Mouse (Mus musculus) thymus, adult 2 months (tissue): ENCODE data around the gene Rad50. TPM values are rescaled to one million over a fixed set of nuclear protein-coding genes. Genes with fewer than 3 reads are reported as not detected.

ENCODE experiments used
- DNase-seq: peaks from one replicate; pipeline ENCODE4 v3.0.0; 2021
- H3K27ac ChIP-seq: fragments of 200-500 bp; 2 replicates; pipeline ENCODE4 v1.5.1; 2012; ENCODE audit warnings: low read length, control low read depth; ENCODE audit not compliant: control insufficient read depth, insufficient read depth
- H3K27me3 ChIP-seq: fragments of 200-500 bp; 2 replicates; pipeline ENCODE4 v1.6.1; 2012; ENCODE audit warnings: mild to moderate bottlenecking, low read length, moderate library complexity, mixed read lengths; ENCODE audit not compliant: control insufficient read depth, insufficient read depth
- H3K36me3 ChIP-seq: fragments of 200-500 bp; 2 replicates; pipeline ENCODE4 v1.6.1; 2012; ENCODE audit warnings: mild to moderate bottlenecking, low read length, moderate library complexity; ENCODE audit not compliant: control insufficient read depth, insufficient read depth
- H3K4me1 ChIP-seq: fragments of 200-500 bp; replicated peaks from 2 replicates; pipeline ENCODE4 v1.6.1; 2012; ENCODE audit warnings: low read length; ENCODE audit not compliant: control insufficient read depth, insufficient read depth
- H3K4me3 ChIP-seq: fragments of 200-500 bp; 2 replicates; pipeline ENCODE4 v1.5.1; 2012; ENCODE audit warnings: mild to moderate bottlenecking, low read length, control low read depth, moderate library complexity; ENCODE audit not compliant: control insufficient read depth, insufficient read depth
- CTCF ChIP-seq: fragments of 200-500 bp; IDR thresholded peaks from 2 replicates; pipeline ENCODE4 v1.5.1; 2012; ENCODE audit warnings: mild to moderate bottlenecking, control low read depth, low read length, moderate library complexity, borderline replicate concordance; ENCODE audit not compliant: control insufficient read depth, poor library complexity, insufficient read depth; ENCODE audit errors: extremely low read depth
- POLR2A ChIP-seq: fragments of 200-500 bp; IDR thresholded peaks from 2 replicates; pipeline ENCODE4 v1.6.1; 2012; ENCODE audit warnings: mild to moderate bottlenecking, low read length, control low read depth, moderate library complexity; ENCODE audit not compliant: control insufficient read depth, poor library complexity, insufficient read depth; ENCODE audit errors: extremely low read depth
- WGBS: fragments of 180-500 bp; shearing (Covaris S2); methylation state at CpG from one replicate; pipeline ENCODE4 v1.1.7; 2018; 5-methylcytosine and 5-hydroxymethylcytosine counted together
- polyA plus RNA-seq: library from polyadenylated mRNA; depleted of rRNA; stranded (reverse); fragments of >200 nt; gene quantifications from 2 replicates; pipeline ENCODE4 v1.2.3, GENCODE M21; 2012

Rad50 gene
- polyA plus RNA-seq, 1 experiment = 8.3 TPM

DNA sequence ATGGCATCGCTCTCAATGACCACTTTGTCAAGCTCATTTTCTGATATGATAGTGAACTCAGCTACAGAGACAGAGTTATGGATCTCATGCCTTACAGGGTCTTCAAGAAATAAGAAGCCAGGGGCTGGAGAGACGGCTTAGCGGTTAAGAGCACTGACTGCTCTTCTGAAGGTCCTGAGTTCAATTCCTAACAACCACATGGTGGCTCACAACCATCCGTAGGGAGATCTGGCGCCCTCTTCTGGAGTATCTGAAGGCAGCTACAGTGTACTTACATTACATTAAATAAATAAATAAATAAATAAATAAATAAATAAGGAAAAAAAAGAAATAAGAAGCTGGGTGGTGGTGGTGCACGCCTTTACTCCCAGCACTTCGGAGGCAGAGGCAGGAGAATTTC is 26.7 kb upstream of the Rad50 start:
- TF ChIP-seq CTCF (no peak), POLR2A (no peak)
- H3K4me3 ChIP-seq = no peak overlapping the region
- H3K4me1 ChIP-seq = peaks cover 16% of the 10 kb centered on the region
- DNase-seq = no peak
- 90% methylated on average over 7 of the region's 7 CpGs for WGBS
- no peak overlapping the region for H3K27ac ChIP-seq
- H3K27me3 ChIP-seq = no peaks in the 10 kb centered on the region
- no peaks in the 10 kb centered on the region for H3K36me3 ChIP-seq

DNA sequence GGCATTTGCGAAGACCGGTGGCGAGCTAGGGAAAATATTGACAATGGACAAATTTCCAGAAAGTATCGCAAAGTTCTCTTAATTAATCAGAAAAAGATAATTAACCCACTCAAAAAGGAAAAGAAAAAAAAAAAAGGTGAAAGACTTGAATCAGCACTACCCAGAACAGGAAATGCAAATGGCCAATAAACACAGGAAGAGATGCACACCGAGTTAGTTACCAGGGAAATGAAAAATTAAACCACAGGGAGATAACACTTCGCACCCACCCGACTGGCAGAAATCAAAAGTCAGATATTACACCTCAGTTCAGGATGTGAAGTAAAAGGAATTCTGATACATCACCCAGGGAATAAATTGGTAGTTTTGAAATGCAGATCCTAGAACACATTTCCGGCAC is 25.1 kb upstream of the Rad50 start:
- no peak for DNase-seq
- Histone ChIP-seq H3K27ac (no peak overlapping the region), H3K4me1 (peaks cover 16% of the 10 kb centered on the region), H3K4me3 (no peak overlapping the region), H3K36me3 (no peaks in the 10 kb centered on the region), H3K27me3 (no peaks in the 10 kb centered on the region)
- 64% methylated on average over 8 of the region's 8 CpGs for WGBS
- TF ChIP-seq POLR2A (no peak), CTCF (no peak)

DNA sequence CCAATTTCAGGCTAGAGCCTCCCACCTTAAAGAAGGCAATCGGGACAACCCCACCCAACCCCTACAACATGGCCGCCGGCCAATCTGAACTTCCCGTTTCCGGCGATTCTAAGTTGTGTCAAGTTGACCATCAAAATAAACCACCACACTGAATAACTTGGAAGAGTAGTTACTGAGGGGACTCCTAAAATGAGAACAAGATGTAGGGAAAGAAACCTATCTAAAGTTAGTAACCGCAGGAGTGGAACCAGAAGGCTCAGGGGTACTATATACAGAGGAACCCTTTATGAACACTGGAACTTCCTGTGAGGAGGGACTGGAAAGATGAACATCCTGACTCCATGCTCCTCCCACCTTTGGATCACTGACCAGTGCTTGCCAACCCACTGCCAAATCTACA is 24.3 kb upstream of the Rad50 start:
- 95% methylated on average over 7 of the region's 7 CpGs for WGBS
- Histone ChIP-seq H3K27me3 (no peaks in the 10 kb centered on the region), H3K27ac (no peak overlapping the region), H3K4me1 (peaks cover 9% of the 10 kb centered on the region), H3K4me3 (no peak overlapping the region), H3K36me3 (no peaks in the 10 kb centered on the region)
- no peak for TF ChIP-seq POLR2A
- TF ChIP-seq CTCF = no peak
- DNase-seq = no peak

DNA sequence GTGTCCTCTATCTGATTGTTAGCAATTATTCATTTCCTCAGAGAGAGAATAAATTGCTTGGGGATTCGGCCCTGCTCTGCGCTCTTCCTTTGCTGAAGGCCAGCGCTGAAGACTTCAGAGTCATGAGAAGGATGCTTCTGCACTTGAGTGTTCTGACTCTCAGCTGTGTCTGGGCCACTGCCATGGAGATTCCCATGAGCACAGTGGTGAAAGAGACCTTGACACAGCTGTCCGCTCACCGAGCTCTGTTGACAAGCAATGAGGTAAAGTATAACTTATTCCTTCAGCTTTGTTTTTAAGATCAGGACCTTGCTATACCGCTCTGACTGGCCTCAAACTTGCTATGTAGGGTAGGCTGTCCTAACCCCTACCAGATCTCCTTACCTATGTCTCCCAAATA is 13.6 kb upstream of the Rad50 start, which contains the start of gene Il5:
TSS of gene Il5 (plus strand) at position 80 of the 400 bp plus-strand sequence.
- TF ChIP-seq POLR2A (no peak), CTCF (no peak)
- Histone ChIP-seq H3K27ac (no peak within 1 kb of the TSS), H3K36me3 (no peaks in the 10 kb centered on the region), H3K4me3 (no peak within 1 kb of the TSS), H3K4me1 (peaks cover 5% of the 10 kb centered on the region), H3K27me3 (no peaks in the 10 kb centered on the region)
- DNase-seq = no peak
- WGBS = 91% methylated on average over 6 of the region's 6 CpGs

DNA sequence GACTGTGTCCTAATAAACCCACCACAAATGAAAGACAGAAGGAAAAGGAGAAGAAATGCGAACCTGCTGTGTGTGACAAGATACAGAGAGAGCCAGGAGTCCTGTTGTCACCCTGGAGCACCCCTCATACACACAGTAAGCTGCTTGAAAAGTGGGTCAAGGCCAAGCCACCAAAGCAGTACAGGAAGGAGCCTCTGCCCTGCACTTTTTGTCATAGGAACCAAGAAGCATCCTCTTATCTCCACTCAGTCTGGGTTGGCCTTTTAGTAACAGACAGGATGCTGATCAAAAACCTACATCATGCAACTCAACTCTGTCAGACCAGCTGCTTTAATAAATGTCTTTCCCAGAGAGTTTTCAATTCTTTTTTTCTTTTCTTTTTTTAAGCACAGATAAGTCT is 12.6 kb upstream of the Rad50 start:
- Histone ChIP-seq H3K27me3 (no peaks in the 10 kb centered on the region), H3K4me1 (peaks cover 5% of the 10 kb centered on the region), H3K4me3 (no peak overlapping the region), H3K27ac (no peak overlapping the region), H3K36me3 (no peaks in the 10 kb centered on the region)
- TF ChIP-seq CTCF (no peak), POLR2A (no peak)
- no peak for DNase-seq
- WGBS = 100% methylated on average over 1 of the region's 1 CpGs

DNA sequence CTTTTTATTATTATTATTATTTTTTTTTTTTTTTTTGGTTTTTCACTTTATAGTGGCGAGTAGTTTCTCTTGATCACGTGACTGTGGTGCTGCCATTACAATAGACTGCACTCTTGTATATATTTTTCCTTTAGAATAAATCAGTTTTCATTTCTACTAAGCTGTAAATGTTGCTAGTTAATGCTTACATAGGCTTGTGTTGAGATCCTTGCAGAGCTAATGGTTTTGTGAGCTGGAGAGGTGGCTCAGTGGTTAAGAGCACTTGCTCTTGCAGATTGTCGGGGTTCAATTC is 545 bp upstream of the Rad50 start:
- Histone ChIP-seq H3K27me3 (no peaks in the 10 kb centered on the region), H3K36me3 (no peaks in the 10 kb centered on the region), H3K27ac (no peak overlapping the region), H3K4me1 (no peaks in the 10 kb centered on the region), H3K4me3 (no peak overlapping the region)
- 56% methylated on average over 3 of the region's 3 CpGs for WGBS
- DNase-seq = no peak
- no peak for TF ChIP-seq CTCF
- no peak for TF ChIP-seq POLR2A

DNA sequence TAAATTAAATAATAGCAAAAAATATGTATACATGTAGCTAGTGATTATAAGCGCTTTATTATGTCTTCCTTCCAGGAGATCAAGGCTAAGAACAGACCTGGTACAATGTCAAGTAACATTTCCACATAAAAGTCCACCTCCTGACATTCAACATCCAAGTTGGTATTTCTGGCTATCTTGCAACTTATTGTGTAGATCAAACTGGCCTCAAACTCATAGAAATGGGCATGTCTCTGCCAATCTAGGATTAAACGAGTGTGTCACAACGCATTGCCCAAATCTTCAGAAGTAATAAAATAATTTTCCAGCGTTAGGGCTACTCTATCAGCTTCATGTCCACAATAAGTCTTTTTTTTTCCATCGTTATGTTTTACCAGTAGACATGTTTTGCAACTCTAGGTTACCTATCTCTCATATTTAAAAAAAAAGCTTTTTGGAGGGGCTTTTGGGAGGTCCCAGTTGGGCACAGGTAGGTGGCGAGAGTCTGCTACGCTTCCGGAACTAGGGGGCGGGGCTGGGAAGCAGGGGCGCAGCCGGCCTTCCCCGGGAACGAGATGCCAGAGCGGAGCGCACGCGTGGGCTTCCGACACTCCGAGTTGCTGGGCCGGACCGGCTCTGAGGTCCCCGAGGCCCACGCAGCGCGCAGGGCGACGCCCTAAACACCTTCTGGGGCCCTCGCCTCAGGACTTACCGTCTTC is 734 bp downstream of the Rad50 start:
- DNase-seq = peak; percentile 71
- H3K36me3 ChIP-seq = peaks cover 2% of the 10 kb centered on the region; the same call in 1 of the 2 replicates
- H3K27ac ChIP-seq = peak overlapping the region; percentile 17
- 4% methylated on average over 29 of the region's 29 CpGs for WGBS
- peak overlapping the region; percentile 72 for H3K4me3 ChIP-seq
- TF ChIP-seq CTCF (no peak), POLR2A (no peak)
- no peaks in the 10 kb centered on the region for H3K27me3 ChIP-seq
- H3K4me1 ChIP-seq = no peaks in the 10 kb centered on the region
